Mouse (Mus musculus) intestine, postnatal 0 days (tissue): ENCODE data around the gene Car3. TPM values are rescaled to one million over a fixed set of nuclear protein-coding genes. Genes with fewer than 3 reads are reported as not detected.

Experiments used
- ATAC-seq: fragments of 200-750 bp; cut with Nextera tagmentation; 2 replicates; pipeline ENCODE4 v1.8.0; 2017; ENCODE audit warnings: mild to moderate bottlenecking, moderate TSS enrichment, moderate library complexity
- H3K27ac ChIP-seq: fragments of 300-500 bp; sonication (generic); 2 replicates; pipeline ENCODE4 v1.5.1; 2014; ENCODE audit warnings: mild to moderate bottlenecking, low read depth, low read length, moderate library complexity
- H3K27me3 ChIP-seq: fragments of 300-500 bp; sonication (generic); replicated peaks from 2 replicates; pipeline ENCODE4 v1.6.1; 2014; ENCODE audit warnings: low read length, mixed read lengths; ENCODE audit not compliant: control insufficient read depth, insufficient read depth
- H3K36me3 ChIP-seq: fragments of 300-500 bp; sonication (generic); 2 replicates; pipeline ENCODE4 v1.6.1; 2014; ENCODE audit warnings: mild to moderate bottlenecking, moderate library complexity; ENCODE audit not compliant: control insufficient read depth, insufficient read depth
- H3K4me1 ChIP-seq: fragments of 300-500 bp; sonication (generic); replicated peaks from 2 replicates; pipeline ENCODE4 v1.6.1; 2014; ENCODE audit warnings: antibody characterized with exemption, low read length, mixed read lengths; ENCODE audit not compliant: control insufficient read depth, insufficient read depth
- H3K4me2 ChIP-seq: fragments of 300-500 bp; sonication (generic); replicated peaks from 2 replicates; pipeline ENCODE4 v1.6.1; 2014; ENCODE audit warnings: low read depth, mild to moderate bottlenecking, moderate library complexity
- H3K4me3 ChIP-seq: fragments of 300-500 bp; sonication (generic); 2 replicates; pipeline ENCODE4 v1.5.1; 2014; ENCODE audit warnings: low read depth, low read length
- H3K9ac ChIP-seq: fragments of 300-500 bp; sonication (generic); 2 replicates; pipeline ENCODE4 v1.6.1; 2014; ENCODE audit warnings: mild to moderate bottlenecking, low read depth, low read length
- H3K9me3 ChIP-seq: fragments of 300-500 bp; sonication (generic); 2 replicates; pipeline ENCODE4 v1.6.1; 2016; ENCODE audit warnings: mixed run types; ENCODE audit not compliant: control insufficient read depth
- CTCF ChIP-seq: sonication (generic); IDR thresholded peaks from 2 replicates; pipeline ENCODE4 v1.5.1; 2016; ENCODE audit warnings: low read depth, mild to moderate bottlenecking, control low read depth, antibody characterized with exemption, moderate library complexity
- WGBS: fragments of 180-500 bp; shearing (Covaris S2); extraction: QIAGEN DNeasy Blood & Tissue Kit; methylation state at CpG from one replicate; pipeline ENCODE4 v1.1.7; 2014; 5-methylcytosine and 5-hydroxymethylcytosine counted together
- polyA plus RNA-seq: library from polyadenylated mRNA; unstranded; fragments of >200 nt; fragmentation: Nextera tagmentation; extraction: Ambion mirVana; gene quantifications from 2 replicates; pipeline ENCODE4 v1.2.1, GENCODE M21; 2015

Gene Car3
- polyA plus RNA-seq, 1 experiment from 2014 or later, result 1.4 TPM

- H3K4me1 ChIP-seq, result no peaks in the 10 kb centered on the region
- H3K27ac ChIP-seq, result no peak overlapping the region
Measured at GRCm38 (mm10) chr3:14870528-14870927, 7.2 kb downstream of the Car3 start.

DNA sequence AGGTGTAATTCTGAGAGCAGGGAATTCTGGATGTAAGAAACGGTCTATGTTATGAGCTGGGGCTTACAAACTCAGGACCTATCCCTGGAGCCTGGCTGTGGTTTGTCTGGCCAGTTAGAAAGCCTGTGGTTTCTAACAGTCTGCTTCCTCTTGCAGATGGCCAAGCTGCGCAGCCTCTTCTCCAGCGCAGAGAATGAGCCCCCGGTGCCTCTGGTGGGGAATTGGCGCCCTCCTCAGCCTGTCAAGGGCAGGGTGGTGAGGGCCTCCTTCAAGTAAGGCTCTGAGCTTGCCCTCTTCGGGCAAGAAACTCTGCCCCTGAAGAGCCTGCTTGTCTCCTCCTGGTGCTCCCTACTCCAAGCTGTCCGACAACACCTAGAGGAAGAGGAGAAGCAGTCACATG lies 8.1 kb downstream of the Car3 start:
- Histone ChIP-seq H3K27ac (no peak overlapping the region), H3K4me3 (no peak overlapping the region), H3K9me3 (no peaks in the 10 kb centered on the region), H3K9ac (no peak overlapping the region), H3K4me2 (no peak overlapping the region), H3K27me3 (no peaks in the 10 kb centered on the region), H3K36me3 (no peaks in the 10 kb centered on the region), H3K4me1 (no peaks in the 10 kb centered on the region)
- peak; percentile 44 for TF ChIP-seq CTCF
- 61% methylated on average over 7 of the region's 7 CpGs for WGBS
- no peak for ATAC-seq

More at GRCm38 (mm10) chr3:14870528-14870927, 7.2 kb downstream of the Car3 start:
- H3K4me3 ChIP-seq, result no peak overlapping the region
- no peak for ATAC-seq
- no peaks in the 10 kb centered on the region for H3K27me3 ChIP-seq
- no peaks in the 10 kb centered on the region for H3K9me3 ChIP-seq
- no peak overlapping the region for H3K4me2 ChIP-seq
- no peak overlapping the region for H3K9ac ChIP-seq
- 40% methylated on average over 1 of the region's 1 CpGs for WGBS
- no peaks in the 10 kb centered on the region for H3K36me3 ChIP-seq
- TF ChIP-seq CTCF, result no peak

DNA sequence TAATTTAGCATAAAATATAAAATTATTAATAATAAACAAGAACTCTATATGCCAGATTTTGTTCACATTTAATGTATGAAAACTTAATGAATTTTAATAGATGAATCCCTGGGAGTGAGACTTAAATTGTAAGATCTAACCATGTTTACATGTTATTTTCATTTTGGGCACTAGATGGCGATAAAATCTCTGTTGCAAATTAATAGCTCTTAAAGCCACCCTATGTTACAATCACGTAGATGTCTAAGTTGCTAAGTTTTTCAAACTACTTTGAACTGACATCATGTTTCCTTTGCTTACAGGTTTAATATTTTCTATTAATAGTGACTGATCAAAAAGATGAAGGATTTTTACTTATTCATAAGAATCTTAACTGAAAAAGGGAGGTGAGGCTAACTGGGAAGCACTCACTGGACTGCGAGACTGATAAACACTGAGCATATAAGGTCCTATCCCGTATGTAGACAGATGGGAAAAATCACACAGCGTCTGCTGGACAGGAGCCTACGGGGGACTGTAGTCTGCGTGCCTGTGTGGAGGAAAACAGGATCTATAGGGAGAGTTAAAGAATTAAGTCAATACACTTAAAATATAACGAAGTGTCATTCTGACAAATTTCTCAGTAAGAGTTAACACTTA lies 11.2 kb downstream of the Car3 start:
- no peak overlapping the region for H3K9ac ChIP-seq
- peak; percentile 78 for TF ChIP-seq CTCF
- no peak for ATAC-seq
- no peak overlapping the region for H3K4me2 ChIP-seq
- no peak overlapping the region for H3K4me3 ChIP-seq
- no peak overlapping the region for H3K27ac ChIP-seq
- H3K9me3 ChIP-seq, result no peaks in the 10 kb centered on the region
- no peaks in the 10 kb centered on the region for H3K4me1 ChIP-seq
- 39% methylated on average over 8 of the region's 8 CpGs for WGBS
- no peaks in the 10 kb centered on the region for H3K27me3 ChIP-seq
- H3K36me3 ChIP-seq, result no peaks in the 10 kb centered on the region

GRCm38 (mm10) chr3:14876325-14876918 lies 13.1 kb downstream of the Car3 start:
- ATAC-seq, result no peak
- 56% methylated on average over 9 of the region's 9 CpGs for WGBS
- Histone ChIP-seq H3K9ac (no peak overlapping the region), H3K27ac (no peak overlapping the region), H3K9me3 (no peaks in the 10 kb centered on the region), H3K36me3 (no peaks in the 10 kb centered on the region), H3K4me1 (no peaks in the 10 kb centered on the region), H3K4me2 (no peak overlapping the region), H3K4me3 (no peak overlapping the region), H3K27me3 (no peaks in the 10 kb centered on the region)
- no peak for TF ChIP-seq CTCF

DNA sequence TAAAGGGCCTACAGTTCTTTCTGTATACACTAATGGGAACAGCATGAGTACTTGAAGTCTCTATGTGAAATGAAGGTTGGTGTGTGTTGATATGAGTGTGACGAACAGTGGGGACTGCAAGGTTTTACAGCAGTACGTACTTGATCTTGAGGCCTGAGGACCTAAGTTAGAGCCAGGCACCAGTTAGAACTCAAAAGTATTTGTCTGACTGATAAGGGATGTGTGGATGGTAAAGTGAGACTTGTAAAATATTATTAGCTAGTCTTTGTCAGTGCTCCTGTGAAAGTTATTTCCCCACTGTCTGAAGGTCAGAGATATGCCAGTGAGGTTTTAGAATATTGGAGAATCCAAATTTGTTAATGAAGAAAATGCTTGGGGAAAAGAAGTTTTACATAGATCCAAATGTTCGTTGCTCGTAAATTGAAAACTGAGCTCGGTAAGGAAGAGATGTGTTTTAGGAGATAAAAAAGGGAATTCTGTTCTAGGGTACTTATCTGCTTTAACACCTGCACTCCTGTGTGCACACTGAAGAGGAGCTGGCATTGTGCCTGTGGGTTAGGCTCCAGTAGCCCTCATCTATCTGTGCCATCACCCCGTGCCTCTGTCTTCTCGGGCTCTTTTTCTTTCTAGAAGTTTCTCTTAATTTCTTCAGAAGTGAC lies 14.1 kb downstream of the Car3 start:
- Histone ChIP-seq H3K9me3 (no peaks in the 10 kb centered on the region), H3K4me2 (no peak overlapping the region), H3K27me3 (no peaks in the 10 kb centered on the region), H3K4me1 (no peaks in the 10 kb centered on the region), H3K4me3 (no peak overlapping the region), H3K9ac (no peak overlapping the region), H3K27ac (no peak overlapping the region), H3K36me3 (no peaks in the 10 kb centered on the region)
- WGBS, result 83% methylated on average over 7 of the region's 7 CpGs
- no peak for TF ChIP-seq CTCF
- ATAC-seq, result no peak

DNA sequence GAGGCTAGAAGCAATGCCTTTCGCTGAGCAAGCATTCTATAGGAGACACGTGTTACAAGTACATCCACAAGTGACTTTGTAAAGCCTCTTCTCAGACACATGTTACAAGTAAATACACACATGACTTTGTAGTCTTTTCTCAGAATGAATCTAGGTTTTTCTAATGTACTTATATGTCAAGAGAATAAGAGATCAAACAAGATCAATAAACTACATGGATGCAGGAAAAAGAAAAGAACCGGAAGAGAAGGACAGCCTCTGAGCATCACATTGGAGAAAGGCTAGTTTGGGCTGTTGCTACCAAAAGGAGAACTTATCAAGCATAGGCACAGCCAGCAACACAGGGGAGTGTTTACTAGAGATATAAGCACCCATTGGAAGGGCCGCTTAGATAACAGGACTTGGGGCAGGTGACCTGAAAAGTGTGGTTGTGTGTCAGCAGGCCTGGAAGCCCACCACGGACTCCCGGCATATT lies 15.5 kb downstream of the Car3 start:
- no peaks in the 10 kb centered on the region for H3K27me3 ChIP-seq
- ATAC-seq, result no peak
- no peak for TF ChIP-seq CTCF

More for the DNA sequence above, 15.5 kb downstream of the Car3 start:
- H3K9me3 ChIP-seq, result no peaks in the 10 kb centered on the region
- H3K4me3 ChIP-seq, result no peak overlapping the region
- no peaks in the 10 kb centered on the region for H3K4me1 ChIP-seq
- H3K4me2 ChIP-seq, result no peak overlapping the region
- 73% methylated on average over 6 of the region's 6 CpGs for WGBS
- no peak overlapping the region for H3K9ac ChIP-seq
- H3K27ac ChIP-seq, result no peak overlapping the region
- no peaks in the 10 kb centered on the region for H3K36me3 ChIP-seq
